Mouse (Mus musculus): ENCODE data around the gene Gm17606.

- no peak for TF ChIP-seq MAX (IDR thresholded peaks at IDR 0.05; ENCODE audit: low read length)
- no peak for TF ChIP-seq POLR2A (IDR thresholded peaks at IDR 0.05; ENCODE audit: low read depth, low read length)
- no peak for TF ChIP-seq USF1 (IDR thresholded peaks at IDR 0.05; ENCODE audit: low read depth, low read length)
- TF ChIP-seq POLR2AphosphoS2 (IDR thresholded peaks at IDR 0.05; ENCODE audit: low read depth, low read length) = no peak
- no peak for TF ChIP-seq CTCF (conservative IDR thresholded peaks at IDR 0.05 in 1 of 2, IDR thresholded peaks at IDR 0.05 in 1 of 2; ENCODE audit: low read depth in 2 of 2, low read length in 2 of 2)
- TF ChIP-seq PAX5 (IDR thresholded peaks at IDR 0.05; ENCODE audit: low read length) = no peak
- no peak for TF ChIP-seq KAT2A (IDR thresholded peaks at IDR 0.05; ENCODE audit: insufficient replicate concordance, low read length)
- no peak for TF ChIP-seq EP300 (IDR thresholded peaks at IDR 0.05; ENCODE audit: low read length)
- no peak for TF ChIP-seq ZKSCAN1 (IDR thresholded peaks at IDR 0.05; ENCODE audit: borderline replicate concordance, low read depth, low read length)
Measured at GRCm38 (mm10) chr14:54623334-54623733, 17.4 kb upstream of the Gm17606 start.

Data from CH12.LX (cell line).